Mouse (Mus musculus) activated CD4-positive, CD25-positive, alpha-beta regulatory T cell, adult 4 months (primary cell): ENCODE measurements around the gene Gm20883. TPM values are rescaled to one million over a fixed set of nuclear protein-coding genes. Genes with fewer than 3 reads are reported as not detected.
"Not testable (repeated sequence)": the region's sequence is repeated elsewhere in the genome, so short reads cannot be mapped to it uniquely, and the experiment has no call there.

Source experiments
- ATAC-seq: one replicate; pipeline ENCODE4 v1.8.0; 2017
- polyA plus RNA-seq, 2 experiments: library from polyadenylated mRNA; unstranded; fragments of 100-300 nt; shearing (Covaris generic); gene quantifications; one replicate each; pipeline ENCODE4 v1.2.1; 2017

Gm20883 gene
- polyA plus RNA-seq, result not detected

- ATAC-seq, result not testable (repeated sequence)
These were observed at the start of gene Gm20883 for GRCm38 (mm10) chrY:50607951-50608350. Gene Gm20883, plus strand, starts transcription at chrY:50608251.
